Mouse (Mus musculus) stomach, embryonic 15.5 days (tissue): Measurements from ENCODE around the gene Rcvrn. TPM values are rescaled to one million over a fixed set of nuclear protein-coding genes. Genes with fewer than 3 reads are reported as not detected.

Experiments used
- ATAC-seq: fragments of 200-750 bp; cut with Nextera tagmentation; 2 replicates; pipeline ENCODE4 v1.8.0; 2017; ENCODE audit warnings: low read depth, moderate number of reproducible peaks, moderate TSS enrichment; ENCODE audit not compliant: insufficient read depth, low FRiP score
- H3K27ac ChIP-seq: fragments of 300-500 bp; sonication (generic); 2 replicates; pipeline ENCODE4 v1.5.1; 2015; ENCODE audit warnings: mild to moderate bottlenecking, inconsistent platforms
- H3K27me3 ChIP-seq: fragments of 300-500 bp; sonication (generic); replicated peaks from 2 replicates; pipeline ENCODE4 v1.6.1; 2015; ENCODE audit warnings: inconsistent platforms
- H3K36me3 ChIP-seq: fragments of 300-500 bp; sonication (generic); 2 replicates; pipeline ENCODE4 v1.6.1; 2015; ENCODE audit warnings: inconsistent platforms
- H3K4me1 ChIP-seq: fragments of 300-500 bp; sonication (generic); 2 replicates; pipeline ENCODE4 v1.6.1; 2015; ENCODE audit warnings: inconsistent platforms
- H3K4me2 ChIP-seq: fragments of 300-500 bp; sonication (generic); 2 replicates; pipeline ENCODE4 v1.6.1; 2015; ENCODE audit warnings: mild to moderate bottlenecking, inconsistent platforms
- H3K4me3 ChIP-seq: fragments of 300-500 bp; sonication (generic); replicated peaks from 2 replicates; pipeline ENCODE4 v1.5.1; 2015; ENCODE audit warnings: inconsistent platforms
- H3K9ac ChIP-seq: fragments of 300-500 bp; sonication (generic); 2 replicates; pipeline ENCODE4 v1.6.1; 2015; ENCODE audit warnings: inconsistent platforms
- H3K9me3 ChIP-seq: fragments of 300-500 bp; sonication (generic); 2 replicates; pipeline ENCODE4 v1.6.1; 2016; ENCODE audit warnings: inconsistent platforms
- WGBS: fragments of 180-500 bp; shearing (Covaris S2); methylation state at CpG from one replicate; pipeline ENCODE4 v1.1.7; 2015; 5-methylcytosine and 5-hydroxymethylcytosine counted together
- polyA plus RNA-seq: library from polyadenylated mRNA; unstranded; fragments of >200 nt; fragmentation: Nextera tagmentation; extraction: Ambion mirVana; gene quantifications from 2 replicates; pipeline ENCODE4 v1.2.1, GENCODE M21; 2015

Rcvrn gene
- 0.17 TPM in 1 of 2 replicates, not detected in the other for polyA plus RNA-seq

DNA sequence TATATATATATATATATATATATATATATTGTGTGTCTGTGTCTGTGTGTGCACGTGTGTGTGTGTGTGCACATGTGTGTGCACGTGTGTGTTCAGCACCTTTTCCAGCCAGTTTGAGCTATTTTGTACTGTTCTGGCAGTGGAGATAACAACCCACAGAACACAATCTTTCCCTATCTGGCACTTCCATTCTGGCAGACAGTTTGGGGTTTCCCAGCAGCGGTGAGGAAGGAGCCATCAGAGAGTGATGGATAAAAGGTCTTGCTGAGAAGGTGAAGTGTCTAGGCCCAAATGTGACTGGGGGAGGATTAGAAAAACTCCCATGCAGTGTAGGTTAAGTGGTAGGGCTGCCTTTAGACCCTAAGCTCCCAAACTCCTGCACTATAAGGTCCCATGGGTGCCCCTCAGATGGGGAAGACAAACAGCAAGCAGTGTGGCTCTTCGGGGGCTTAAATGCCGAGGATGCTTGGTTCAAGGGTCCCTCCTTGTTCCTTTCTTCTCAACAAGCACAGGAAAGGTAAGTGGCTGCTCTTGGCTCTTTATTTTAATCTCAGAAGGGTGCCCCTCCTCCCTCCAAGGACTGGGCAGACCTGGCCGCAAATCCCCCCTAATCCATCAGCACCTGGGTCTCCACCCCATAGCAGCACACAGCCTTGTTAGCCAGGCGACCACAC, at the start of gene Rcvrn:
Gene Rcvrn (plus strand): TSS at position 624 of the 674 bp plus-strand sequence.
- H3K4me2 ChIP-seq: no peak within 1 kb of the TSS
- no peaks in the 10 kb centered on the region for H3K27me3 ChIP-seq
- 62% methylated on average over 7 of the region's 7 CpGs for WGBS
- no peak within 1 kb of the TSS for H3K27ac ChIP-seq
- no peak for ATAC-seq
- H3K9ac ChIP-seq: no peak within 1 kb of the TSS
- no peaks in the 10 kb centered on the region for H3K9me3 ChIP-seq
- no peaks in the 10 kb centered on the region for H3K4me1 ChIP-seq
- H3K4me3 ChIP-seq: no peak within 1 kb of the TSS
- H3K36me3 ChIP-seq: no peaks in the 10 kb centered on the region

DNA sequence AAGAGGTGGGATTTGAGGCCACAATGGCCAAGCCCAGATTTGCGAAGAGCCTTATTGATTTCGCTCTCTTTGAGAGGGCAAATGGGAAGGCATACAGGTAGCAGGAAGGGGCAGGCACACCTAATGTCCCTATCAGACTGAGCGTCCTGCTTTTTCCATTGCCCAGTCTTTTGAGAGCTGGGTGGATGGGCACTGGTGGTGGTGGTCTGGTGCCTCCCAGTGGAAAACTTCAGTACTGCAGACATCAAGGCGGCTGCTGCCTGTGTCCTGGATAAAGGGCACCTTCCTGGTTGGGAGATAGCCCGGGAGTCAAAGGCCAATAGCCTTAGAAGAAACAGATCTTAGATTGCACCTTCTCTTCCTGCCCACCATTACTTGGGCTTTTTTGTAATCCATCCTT, 47.4 kb upstream of the Rcvrn start:
- no peak overlapping the region for H3K4me2 ChIP-seq
- H3K9me3 ChIP-seq: no peaks in the 10 kb centered on the region
- H3K4me3 ChIP-seq: no peak overlapping the region
- 30% methylated on average over 5 of the region's 5 CpGs for WGBS
- H3K27me3 ChIP-seq: no peaks in the 10 kb centered on the region
- no peak overlapping the region for H3K9ac ChIP-seq
- H3K36me3 ChIP-seq: no peaks in the 10 kb centered on the region
- peaks cover 4% of the 10 kb centered on the region; the same call in 1 of the 2 replicates for H3K4me1 ChIP-seq
- no peak; the same call in 1 of the 2 replicates for ATAC-seq
- H3K27ac ChIP-seq: no peak overlapping the region

DNA sequence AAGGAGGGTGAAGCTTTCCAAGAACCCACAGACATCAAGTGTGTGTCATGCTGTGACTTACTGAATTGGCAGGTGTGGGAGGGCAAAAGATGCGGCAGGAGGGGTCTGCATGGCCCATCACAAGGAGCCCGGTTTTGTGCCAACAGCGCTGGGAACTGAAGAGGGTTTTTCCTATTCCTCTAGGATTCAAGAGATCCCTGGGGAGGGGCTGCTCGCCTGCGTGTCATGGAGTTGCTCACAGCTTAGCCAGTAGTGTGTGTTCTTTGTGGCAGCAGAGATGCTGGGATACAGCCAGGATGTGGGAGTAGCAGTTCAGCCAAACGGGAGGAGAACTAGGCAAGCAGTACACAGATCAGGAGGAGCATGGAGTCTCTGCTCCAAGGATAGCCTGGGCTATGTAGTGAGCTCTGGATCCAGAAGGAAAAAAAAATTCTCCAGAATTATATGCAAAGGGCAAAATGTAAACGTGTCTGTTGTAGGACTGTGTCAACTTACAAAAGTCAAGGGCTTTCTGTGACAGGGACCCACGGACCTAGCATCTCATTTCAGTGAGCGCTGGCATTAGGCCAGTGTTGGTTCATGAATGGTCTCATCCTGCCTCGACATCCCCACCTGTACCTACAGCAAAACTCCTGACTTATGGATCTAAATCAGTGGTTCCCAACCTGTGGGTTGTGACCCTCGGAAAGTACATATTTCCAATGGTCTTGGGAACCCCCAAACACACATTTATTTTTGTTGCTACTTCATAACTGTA, 46.3 kb upstream of the Rcvrn start:
- Histone ChIP-seq H3K4me1 (peaks cover 5% of the 10 kb centered on the region; the same call in 1 of the 2 replicates), H3K36me3 (no peaks in the 10 kb centered on the region), H3K9me3 (no peaks in the 10 kb centered on the region), H3K4me3 (no peak overlapping the region), H3K4me2 (no peak overlapping the region), H3K27me3 (no peaks in the 10 kb centered on the region), H3K27ac (no peak overlapping the region), H3K9ac (no peak overlapping the region)
- WGBS: 71% methylated on average over 11 of the region's 11 CpGs
- ATAC-seq: no peak

DNA sequence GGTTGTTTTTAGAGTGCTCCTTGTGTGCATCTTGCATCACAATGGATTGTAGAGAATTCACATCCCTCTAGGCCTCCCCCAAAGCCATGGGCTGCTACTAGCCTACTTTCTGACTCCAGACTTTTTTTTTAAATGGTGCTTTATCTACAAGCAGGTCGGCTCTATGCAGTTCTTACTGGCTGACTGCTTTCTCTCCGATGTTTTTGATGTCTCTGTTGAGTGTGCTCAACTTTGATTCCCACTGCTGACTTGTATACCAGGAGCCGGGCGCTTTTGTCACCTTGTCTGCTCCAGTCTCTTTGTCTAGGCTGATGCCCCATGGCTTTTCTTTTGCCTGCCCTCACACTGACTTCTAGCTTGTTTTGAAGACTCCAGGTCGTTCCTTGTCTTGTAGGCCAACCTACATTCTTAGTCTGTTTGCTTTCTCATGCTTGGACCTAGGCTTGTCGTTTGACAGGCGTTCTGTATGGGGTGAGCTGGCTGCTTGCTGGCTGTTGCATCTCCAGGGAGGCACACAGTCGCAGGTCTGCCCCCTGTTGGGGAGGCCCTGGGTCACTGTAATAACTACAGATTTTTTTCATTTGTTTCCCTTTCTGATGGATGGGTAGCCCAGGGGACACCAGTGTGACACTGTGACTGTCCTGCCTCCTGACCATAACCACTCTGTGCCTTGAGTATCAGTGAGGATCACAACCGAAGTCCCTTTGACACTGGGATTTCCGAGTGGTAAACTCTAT, 45.0 kb upstream of the Rcvrn start:
- H3K9me3 ChIP-seq: no peaks in the 10 kb centered on the region
- no peaks in the 10 kb centered on the region for H3K27me3 ChIP-seq
- no peak overlapping the region for H3K4me2 ChIP-seq
- H3K4me3 ChIP-seq: no peak overlapping the region
- no peak overlapping the region for H3K27ac ChIP-seq
- no peak overlapping the region for H3K9ac ChIP-seq
- H3K4me1 ChIP-seq: peaks cover 5% of the 10 kb centered on the region; the same call in 1 of the 2 replicates
- 59% methylated on average over 10 of the region's 10 CpGs for WGBS
- ATAC-seq: no peak
- no peaks in the 10 kb centered on the region for H3K36me3 ChIP-seq

DNA sequence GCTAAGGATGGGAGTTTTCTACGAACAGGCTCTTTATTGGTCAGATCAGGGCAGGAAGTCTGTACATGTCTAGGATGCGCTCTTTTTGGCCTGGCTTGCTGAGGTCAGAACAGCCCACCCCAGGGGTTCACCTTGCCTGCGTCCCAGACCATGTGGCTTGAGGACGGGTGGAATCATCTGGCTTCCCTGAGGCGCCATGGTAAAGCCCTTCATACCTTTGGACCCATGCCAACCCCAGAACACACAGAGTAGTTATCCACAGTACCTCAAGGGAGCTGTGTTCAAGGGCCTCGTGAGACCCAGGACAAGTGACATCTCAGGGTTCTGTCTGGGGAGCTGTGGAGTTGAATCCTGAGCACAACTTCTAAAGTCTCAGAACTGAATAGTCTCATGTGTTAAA, 43.4 kb upstream of the Rcvrn start:
- Histone ChIP-seq H3K27me3 (no peaks in the 10 kb centered on the region), H3K9me3 (no peaks in the 10 kb centered on the region), H3K4me3 (no peak overlapping the region), H3K27ac (no peak overlapping the region), H3K9ac (no peak overlapping the region), H3K4me1 (peaks cover 5% of the 10 kb centered on the region; the same call in 1 of the 2 replicates), H3K4me2 (no peak overlapping the region), H3K36me3 (no peaks in the 10 kb centered on the region)
- WGBS: 74% methylated on average over 6 of the region's 6 CpGs
- ATAC-seq: no peak

DNA sequence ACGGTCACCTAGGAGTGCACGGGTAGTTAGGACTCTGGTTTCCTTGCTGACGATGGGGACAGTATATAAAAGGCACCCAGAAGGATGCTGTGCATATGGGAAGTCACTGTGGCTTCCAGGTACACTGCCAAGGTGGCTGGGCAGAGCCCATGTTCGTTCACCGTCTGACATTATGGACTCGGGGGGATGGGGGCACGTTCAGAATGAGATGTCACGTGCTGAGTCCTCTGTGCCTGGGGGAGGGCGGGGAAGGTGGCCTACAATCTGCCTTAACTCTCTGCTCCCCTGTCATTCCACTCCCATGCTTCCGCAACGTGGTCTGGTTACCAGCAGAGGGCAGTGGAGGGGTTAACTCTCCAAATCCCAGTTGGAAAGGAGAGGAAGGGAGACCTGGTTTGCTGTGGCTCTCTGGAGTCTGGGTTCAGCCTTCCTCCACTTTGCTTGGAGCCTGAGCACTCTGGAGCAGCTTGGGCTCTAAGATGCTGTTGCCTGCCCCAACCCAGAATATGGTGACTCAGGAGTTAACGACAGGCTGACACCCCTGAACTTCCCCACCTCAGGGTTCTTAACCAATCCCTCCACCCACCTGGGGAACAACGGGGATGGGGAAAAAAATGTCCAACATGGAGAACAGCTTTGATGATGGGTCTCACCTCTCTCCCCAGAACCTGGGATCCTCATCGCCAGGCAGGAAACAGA, 42.8 kb upstream of the Rcvrn start:
- no peaks in the 10 kb centered on the region for H3K9me3 ChIP-seq
- no peaks in the 10 kb centered on the region for H3K27me3 ChIP-seq
- H3K36me3 ChIP-seq: no peaks in the 10 kb centered on the region
- 18% methylated on average over 14 of the region's 14 CpGs for WGBS
- H3K4me1 ChIP-seq: peaks cover 5% of the 10 kb centered on the region; the same call in 1 of the 2 replicates
- no peak overlapping the region for H3K9ac ChIP-seq
- H3K4me3 ChIP-seq: no peak overlapping the region
- no peak overlapping the region for H3K4me2 ChIP-seq
- no peak for ATAC-seq
- H3K27ac ChIP-seq: no peak overlapping the region

DNA sequence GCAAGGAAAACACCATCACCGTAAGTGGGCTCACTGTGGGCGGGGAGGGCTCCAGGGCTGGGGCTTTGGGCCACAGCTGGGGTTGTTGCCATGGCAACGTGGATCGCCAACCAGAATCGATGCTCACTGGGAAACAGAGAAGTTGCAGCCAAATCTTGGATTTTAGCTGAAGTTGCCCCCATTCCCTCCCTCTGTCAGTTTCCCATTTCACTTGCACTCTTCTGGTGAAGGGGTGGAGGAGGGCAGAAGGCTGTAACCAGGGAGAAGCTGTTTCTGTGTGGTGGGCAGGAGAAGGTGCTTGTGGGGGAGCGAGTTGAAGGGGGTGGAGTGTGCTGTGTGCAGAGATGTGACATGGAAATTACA, 42.3 kb upstream of the Rcvrn start:
- no peak overlapping the region for H3K9ac ChIP-seq
- ATAC-seq: no peak

DNA sequence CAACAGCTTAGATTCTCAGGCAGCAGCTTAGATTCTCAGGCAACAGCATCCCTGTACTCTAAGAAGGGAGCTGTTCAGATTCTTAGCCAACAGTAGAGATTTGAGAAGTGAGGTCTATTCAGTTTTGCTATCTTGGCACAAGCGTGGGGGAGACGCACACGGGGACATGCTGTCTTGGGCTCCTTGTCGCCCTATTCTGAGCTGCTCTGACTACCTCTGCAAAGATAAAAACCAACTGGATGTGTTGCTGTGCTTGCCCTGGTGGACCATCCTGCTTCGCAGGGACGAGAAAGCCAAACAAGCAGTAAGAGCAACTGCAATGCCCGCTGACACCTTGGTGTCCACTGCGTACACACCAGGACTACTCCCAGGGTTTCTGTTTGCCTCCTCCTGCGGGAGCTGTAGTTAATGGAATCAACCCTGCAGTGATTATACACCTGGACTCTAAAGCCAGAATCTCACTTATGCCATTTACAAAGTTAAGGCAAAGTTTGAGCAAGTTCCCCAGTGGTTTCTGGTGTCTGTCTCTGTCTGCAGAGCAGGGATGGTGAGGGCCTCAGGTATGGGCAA, 41.5 kb upstream of the Rcvrn start:
- 83% methylated on average over 9 of the region's 9 CpGs for WGBS
- H3K4me1 ChIP-seq: peaks cover 5% of the 10 kb centered on the region; the same call in 1 of the 2 replicates
- no peak overlapping the region for H3K27ac ChIP-seq
- no peaks in the 10 kb centered on the region for H3K9me3 ChIP-seq
- H3K4me2 ChIP-seq: no peak overlapping the region
- no peaks in the 10 kb centered on the region for H3K36me3 ChIP-seq
- no peak for ATAC-seq
- H3K9ac ChIP-seq: no peak overlapping the region
- H3K4me3 ChIP-seq: no peak overlapping the region
- H3K27me3 ChIP-seq: no peaks in the 10 kb centered on the region

More for the DNA sequence above, 42.3 kb upstream of the Rcvrn start:
- 41% methylated on average over 6 of the region's 6 CpGs for WGBS
- H3K9me3 ChIP-seq: no peaks in the 10 kb centered on the region
- no peaks in the 10 kb centered on the region for H3K36me3 ChIP-seq
- H3K4me1 ChIP-seq: peaks cover 5% of the 10 kb centered on the region; the same call in 1 of the 2 replicates
- H3K4me3 ChIP-seq: no peak overlapping the region
- no peak overlapping the region for H3K27ac ChIP-seq
- no peaks in the 10 kb centered on the region for H3K27me3 ChIP-seq
- H3K4me2 ChIP-seq: no peak overlapping the region

DNA sequence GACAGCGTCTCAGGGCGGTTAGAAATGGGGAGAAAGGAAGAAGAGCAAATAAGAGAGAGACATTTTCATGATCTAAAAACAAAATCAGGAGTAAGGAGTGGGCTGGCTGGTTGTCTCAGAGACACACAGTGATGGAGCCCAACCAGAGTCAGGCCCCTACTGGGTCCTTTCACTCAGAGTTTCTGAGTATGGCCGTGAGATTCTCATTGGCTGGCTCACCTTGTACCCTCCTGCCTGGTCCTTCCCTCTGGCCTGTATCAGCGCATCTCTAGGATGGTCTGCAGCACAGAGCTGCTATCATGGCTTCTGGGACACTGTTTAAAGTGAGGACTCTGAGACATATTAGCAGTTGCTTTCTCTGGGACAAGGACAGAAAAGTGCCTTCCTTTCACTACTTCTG, 40.6 kb upstream of the Rcvrn start:
- no peak for ATAC-seq
- H3K4me2 ChIP-seq: no peak overlapping the region
- peaks cover 5% of the 10 kb centered on the region; the same call in 1 of the 2 replicates for H3K4me1 ChIP-seq
- WGBS: 78% methylated on average over 4 of the region's 4 CpGs
- H3K9me3 ChIP-seq: no peaks in the 10 kb centered on the region
- H3K4me3 ChIP-seq: no peak overlapping the region
- H3K27ac ChIP-seq: no peak overlapping the region
- no peak overlapping the region for H3K9ac ChIP-seq
- no peaks in the 10 kb centered on the region for H3K36me3 ChIP-seq
- no peaks in the 10 kb centered on the region for H3K27me3 ChIP-seq

DNA sequence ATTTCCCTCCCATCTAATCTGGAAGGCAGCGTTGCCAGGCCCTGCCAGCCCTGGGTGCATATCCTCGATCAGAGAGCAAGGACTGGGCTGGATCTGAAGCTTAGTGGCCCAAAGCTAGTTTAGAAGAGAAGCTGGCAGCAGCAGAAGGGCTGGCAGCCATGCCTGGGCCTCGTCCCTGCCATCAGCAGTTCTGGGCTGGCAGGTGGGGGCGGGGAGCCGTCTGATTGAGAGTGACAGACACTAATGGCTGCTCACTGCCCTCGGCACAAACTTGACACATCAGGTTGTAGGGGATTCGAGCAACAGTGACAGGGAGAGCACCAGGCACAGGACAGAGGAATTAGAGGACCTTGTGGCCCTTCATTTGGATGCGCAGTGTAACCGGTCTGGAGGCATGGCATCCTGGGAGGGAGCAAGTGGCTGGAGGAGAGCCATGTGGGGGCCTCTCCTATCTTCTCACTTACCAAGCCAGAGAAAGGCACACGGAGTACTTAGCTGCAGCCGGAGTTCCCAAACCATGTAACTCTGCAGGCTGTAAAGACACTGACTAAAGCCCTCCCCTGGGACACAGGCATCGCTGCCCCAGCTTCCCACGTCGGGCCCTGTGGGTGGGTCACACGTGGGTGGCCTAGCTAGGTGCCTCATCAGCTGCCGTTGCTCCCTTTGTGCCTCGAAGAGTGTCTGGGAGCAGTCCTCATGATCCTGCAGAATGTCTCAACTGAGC, 39.7 kb upstream of the Rcvrn start:
- Histone ChIP-seq H3K27ac (no peak overlapping the region), H3K36me3 (no peaks in the 10 kb centered on the region), H3K4me2 (no peak overlapping the region), H3K9ac (no peak overlapping the region), H3K9me3 (no peaks in the 10 kb centered on the region), H3K4me3 (no peak overlapping the region), H3K4me1 (peaks cover 5% of the 10 kb centered on the region; the same call in 1 of the 2 replicates), H3K27me3 (no peaks in the 10 kb centered on the region)
- 73% methylated on average over 17 of the region's 17 CpGs for WGBS
- ATAC-seq: no peak

DNA sequence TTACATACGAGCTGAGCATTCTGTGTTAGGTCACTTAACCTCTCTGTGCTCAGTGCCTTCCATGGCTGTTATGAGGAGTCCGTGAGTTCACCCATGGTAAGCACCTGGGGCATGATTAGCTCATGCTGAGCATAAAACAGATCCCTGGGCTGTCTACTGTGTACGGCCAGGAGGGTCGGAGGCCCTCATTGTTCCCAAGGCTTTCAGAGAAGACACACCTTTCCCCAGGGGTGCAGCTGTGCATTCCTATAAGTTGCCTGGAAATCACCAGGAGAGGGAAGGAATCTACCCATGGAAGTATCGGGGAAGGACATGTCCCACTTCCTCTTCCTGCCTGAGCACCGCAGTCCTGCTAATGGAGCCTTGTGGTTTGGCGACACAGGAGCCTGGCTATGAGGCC, 38.8 kb upstream of the Rcvrn start:
- Histone ChIP-seq H3K27ac (no peak overlapping the region), H3K27me3 (no peaks in the 10 kb centered on the region), H3K4me1 (peaks cover 5% of the 10 kb centered on the region; the same call in 1 of the 2 replicates), H3K4me2 (no peak overlapping the region), H3K9me3 (no peaks in the 10 kb centered on the region), H3K36me3 (no peaks in the 10 kb centered on the region), H3K4me3 (no peak overlapping the region), H3K9ac (no peak overlapping the region)
- 82% methylated on average over 7 of the region's 7 CpGs for WGBS
- no peak for ATAC-seq
